Mouse (Mus musculus) lung, adult 2 months (tissue): ENCODE measurements around the gene Gm20388.

Experiments used
- CTCF ChIP-seq: fragments of 200-500 bp; IDR thresholded peaks from 2 replicates; pipeline ENCODE4 v1.5.1; 2011; ENCODE audit warnings: mild to moderate bottlenecking, low read length, control low read depth; ENCODE audit not compliant: insufficient read depth
- POLR2A ChIP-seq: fragments of 200-500 bp; IDR thresholded peaks from 2 replicates; pipeline ENCODE4 v1.6.1; 2011; ENCODE audit warnings: low read depth, mild to moderate bottlenecking, control low read depth, low read length, borderline replicate concordance; ENCODE audit errors: extremely low read depth

GRCm38 (mm10) chr8:121290547-121290946 lies 1379.9 kb downstream of the Gm20388 start:
- TF ChIP-seq CTCF (no peak), POLR2A (no peak)
